ENCODE assay signal across 14 mouse cellular contexts in the genomic region with DNA sequence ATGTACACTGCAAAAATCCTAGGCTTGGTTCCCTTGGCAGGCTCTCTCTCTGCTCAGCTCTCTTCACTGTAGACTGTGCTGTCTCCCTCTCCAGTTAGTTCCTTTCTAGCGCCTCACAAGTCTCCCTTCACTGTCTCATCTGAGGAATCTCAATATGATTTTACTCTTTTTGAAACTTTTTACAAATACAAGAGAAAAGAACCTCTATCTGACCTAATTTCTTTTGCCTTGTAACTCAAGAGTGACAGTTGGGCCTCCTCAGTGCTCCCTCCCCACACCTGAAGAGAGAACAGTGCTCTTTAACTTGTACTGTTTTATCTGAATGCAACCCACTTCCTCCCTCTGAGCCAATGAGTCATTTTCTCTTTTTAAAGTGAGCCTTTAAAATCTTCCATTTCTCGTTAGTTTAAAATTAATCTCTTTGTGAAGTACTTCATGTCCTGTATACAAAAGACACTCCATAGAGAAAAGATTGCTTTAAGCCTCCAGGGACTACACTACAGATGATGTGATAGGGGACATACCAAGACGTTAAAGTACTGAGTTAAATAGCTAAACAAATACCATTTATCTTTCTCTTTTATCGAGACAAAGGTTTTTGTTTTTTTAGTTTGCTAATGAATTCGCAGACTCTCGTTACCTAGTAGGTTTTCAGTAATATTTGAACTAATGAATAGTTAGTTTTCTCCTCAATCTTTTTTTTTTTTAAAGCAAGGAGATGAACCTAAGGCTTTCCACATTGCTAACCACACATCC. TPM values are rescaled to one million over a fixed set of nuclear protein-coding genes. Genes with fewer than 3 reads are reported as not detected.
A peak's percentile ranks its signal among the peaks of the same experiment; 100 is the strongest.
DNase-seq lines count a peak whose midpoint lies in the region; ATAC-seq lines count a peak whose summit lies in the region.
"Had no signal": no experiment of that assay in that cellular context is flagged by ENCODE, and none has a peak within 500 bp of the region (broad histone marks: within the 10 kb centered on the region; RNA-seq: fewer than 3 reads in every experiment).

No protein-coding gene starts in this region.

- DNase-seq in right cerebral cortex, adult 2 months (ENCODE audit: low spot score in 2 of 2): peak; percentile 31 to 34
- DNase-seq in right cerebral cortex, postnatal 4 days: no peak
- peak; percentile 83 for DNase-seq in brain, adult 2 months (ENCODE audit: low read depth, low spot score)
- DNase-seq in naive thymus-derived CD4-positive, alpha-beta T cell, adult 2 months (ENCODE audit: low read depth): peak; percentile 51
- DNase-seq in thymus, postnatal 4 days: peak; percentile 48
- DNase-seq in lung, postnatal 14 days: no peak
- no peak for DNase-seq in urinary bladder, postnatal 4 days (ENCODE audit: low spot score in 2 of 2)
- DNase-seq: adrenal gland, postnatal 14 days; cerebellum, adult 11-12 months; gastrocnemius, postnatal 36 days; heart, postnatal 14 days had no signal

- ATAC-seq in granulocyte monocyte progenitor cell, adult 5-6 weeks (replicated peaks; ENCODE audit: poor library complexity, severe bottlenecking): no peak
- ATAC-seq: intestine, postnatal 0 days; Patski had no signal

RNA-seq across cellular contexts. Expression of a gene that starts 27.1 kb away (rescaled TPM):
- total RNA-seq in granulocyte monocyte progenitor cell, adult 5-6 weeks (2014; fragmentation: Nextera tagmentation): 2.1 and 5.4 TPM in 2 replicates
- 4.8 and 4.9 TPM in 2 replicates for total RNA-seq in granulocyte monocyte progenitor cell, adult 5-6 weeks (2017)
- total RNA-seq: gastrocnemius, postnatal 36 days had no signal

RNA-seq across cellular contexts. Expression of a gene that starts 31.3 kb away (rescaled TPM):
- total RNA-seq in granulocyte monocyte progenitor cell, adult 5-6 weeks (2014; fragmentation: Nextera tagmentation): 159 and 203 TPM in 2 replicates
- 124 and 142 TPM in 2 replicates for total RNA-seq in granulocyte monocyte progenitor cell, adult 5-6 weeks (2017)

Comparison
In these comparisons a context has a peak if more than half of its experiments do, and no peak if none do; other contexts are left out.
1. DNase-seq: peak in right cerebral cortex, adult 2 months (2 of 2), brain, adult 2 months (single experiment), naive thymus-derived CD4-positive, alpha-beta T cell, adult 2 months (single experiment) and thymus, postnatal 4 days (single experiment); none in right cerebral cortex, postnatal 4 days (single experiment), lung, postnatal 14 days (single experiment) and urinary bladder, postnatal 4 days (0 of 2).